Mouse (Mus musculus) spleen, adult 2 months (tissue): ENCODE measurements around the gene Frs2.

Experiments used
- CTCF ChIP-seq: fragments of 200-500 bp; IDR thresholded peaks from 2 replicates; pipeline ENCODE4 v1.5.1; 2011; ENCODE audit warnings: mild to moderate bottlenecking, inconsistent platforms; ENCODE audit not compliant: insufficient read depth, insufficient read length, insufficient replicate concordance; ENCODE audit errors: extremely low read depth
- POLR2A ChIP-seq: fragments of 200-500 bp; IDR thresholded peaks from 2 replicates; pipeline ENCODE4 v1.6.1; 2011; ENCODE audit warnings: low read depth, low read length, inconsistent platforms

DNA sequence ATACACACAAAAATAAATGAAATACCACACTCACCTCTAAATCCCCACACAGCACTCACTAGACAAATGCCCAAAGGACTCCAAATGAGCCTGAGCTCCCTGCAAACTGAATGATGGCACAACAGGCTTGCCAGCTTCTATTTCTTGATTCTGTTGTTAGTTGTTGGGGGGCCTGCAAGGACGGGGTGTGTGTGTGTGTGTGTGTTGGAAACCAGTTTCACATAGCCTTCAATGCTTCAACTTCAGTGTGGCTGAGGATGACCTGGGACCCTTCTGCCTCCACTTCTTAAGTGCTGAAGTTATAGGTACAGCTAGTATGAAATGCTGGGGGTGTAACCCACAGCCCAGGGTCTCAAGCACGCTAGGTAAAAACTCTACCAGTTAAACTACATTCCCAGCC is 5.0 kb downstream of the Frs2 start:
- TF ChIP-seq CTCF, result no peak
- no peak for TF ChIP-seq POLR2A
